In the genomic region with DNA sequence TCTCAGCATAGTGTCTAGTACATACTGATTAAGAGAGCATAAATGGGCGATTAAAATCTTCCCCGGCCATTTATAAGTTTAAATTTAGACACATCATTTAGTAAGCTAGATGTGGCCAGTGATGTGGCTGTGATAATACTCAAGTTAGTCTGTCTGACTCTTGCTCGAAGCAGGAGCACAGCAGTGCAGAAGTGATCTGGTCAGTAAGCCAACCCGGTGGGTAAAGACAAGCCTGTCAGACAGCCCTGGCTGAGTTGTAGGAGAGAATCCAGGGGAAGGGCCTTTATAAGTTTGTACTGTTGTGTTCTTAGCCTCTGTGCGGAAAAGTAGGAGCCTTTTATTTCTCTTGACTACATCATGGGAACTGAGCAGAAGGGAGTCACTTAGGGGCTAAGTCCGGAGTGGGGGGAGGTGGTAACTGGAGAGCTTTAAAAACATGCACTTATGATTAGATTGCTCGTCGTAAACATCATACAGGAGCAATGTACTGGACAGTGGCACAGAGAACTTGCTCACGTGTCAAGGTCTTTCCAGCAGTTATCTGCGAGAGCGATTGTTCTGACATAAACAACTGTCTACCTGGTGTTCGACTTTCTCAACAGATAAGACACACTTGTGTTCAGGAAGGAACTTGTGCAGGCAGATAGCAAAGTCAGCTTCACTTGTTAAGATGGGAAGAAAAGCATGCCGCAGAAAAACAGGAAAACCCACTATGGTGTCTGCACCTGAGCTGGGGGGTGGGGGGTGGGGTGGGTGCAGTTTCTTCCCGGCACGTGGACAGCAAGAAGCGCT, we compare ENCODE assay signal across 9 mouse cellular contexts.
DNase-seq lines count a peak whose midpoint lies in the region; ATAC-seq and TF ChIP-seq lines count a peak whose summit lies in the region.
"Had no signal": no experiment of that assay in that cellular context is flagged by ENCODE, and none has a peak within 500 bp of the region (broad histone marks: within the 10 kb centered on the region; RNA-seq: fewer than 3 reads in every experiment).

No protein-coding gene starts in this region.

- H3K9ac ChIP-seq in heart, embryonic 13.5 days, result 0 out of 2 replicates have a peak overlapping the region, but pooled peaks have one; percentile 52
- no peak overlapping the region for H3K9ac ChIP-seq in liver, embryonic 16.5 days (ENCODE audit: low read depth, low read length)
- H3K9ac ChIP-seq in midbrain, embryonic 13.5 days (replicated peaks), result no peak overlapping the region

- H3K4me2 ChIP-seq in heart, embryonic 13.5 days, result peak overlapping the region; percentile 59
- H3K4me2 ChIP-seq in liver, embryonic 16.5 days (ENCODE audit: low read depth, low read length), result 0 out of 2 replicates have a peak overlapping the region, but pooled peaks have one; percentile 17
- H3K4me2 ChIP-seq in midbrain, embryonic 13.5 days (replicated peaks), result no peak overlapping the region

- intact Hi-C loops in heart, postnatal 14 days (cut with DNase I), result loop anchor here (5.0 kb wide), 1 partner anchor 122 kb away; a partner anchor contains a TSS

- H3K27ac ChIP-seq in heart, embryonic 13.5 days (replicated peaks), result peak overlapping the region; percentile 41
- H3K27ac ChIP-seq in liver, embryonic 16.5 days (ENCODE audit: low read length), result no peak overlapping the region
- no peak overlapping the region for H3K27ac ChIP-seq in midbrain, embryonic 13.5 days

- H3K9me3 ChIP-seq in G1E (replicated peaks), result no peaks in the 10 kb centered on the region
- H3K9me3 ChIP-seq in heart, embryonic 13.5 days, result no peaks in the 10 kb centered on the region
- no peaks in the 10 kb centered on the region for H3K9me3 ChIP-seq in liver, embryonic 16.5 days (replicated peaks; ENCODE audit: control insufficient read depth, low read length)
- H3K9me3 ChIP-seq in midbrain, embryonic 13.5 days, result no peaks in the 10 kb centered on the region

- no peaks in the 10 kb centered on the region for H3K36me3 ChIP-seq in G1E (replicated peaks)
- H3K36me3 ChIP-seq in heart, embryonic 13.5 days, result no peaks in the 10 kb centered on the region
- no peaks in the 10 kb centered on the region for H3K36me3 ChIP-seq in liver, embryonic 16.5 days (ENCODE audit: control insufficient read depth, insufficient read depth)
- H3K36me3 ChIP-seq in midbrain, embryonic 13.5 days, result no peaks in the 10 kb centered on the region

- peak; percentile 96 for ATAC-seq in G1E (ENCODE audit: extremely low read depth, insufficient number of reproducible peaks, low FRiP score, poor library complexity, severe bottlenecking)
- ATAC-seq in heart, embryonic 13.5 days (ENCODE audit: extremely low read depth, insufficient number of reproducible peaks, low FRiP score, low TSS enrichment), result 0 out of 2 replicates have a peak, but pooled peaks have one; percentile 37
- ATAC-seq in liver, embryonic 16.5 days (ENCODE audit: low read depth), result peak; percentile 83
- no peak for ATAC-seq in midbrain, embryonic 13.5 days
- ATAC-seq: activated CD4-positive, CD25-positive, alpha-beta regulatory T cell, adult 4 months had no signal

- DNase-seq in heart, adult 18-20 months, result peak; percentile 30 to 68
- no peak for DNase-seq in heart, postnatal 14 days
- peak; percentile 48 for DNase-seq in G1E (ENCODE audit: low spot score)
- DNase-seq in gastrocnemius, adult 8-10 months (ENCODE audit: low spot score in 2 of 2), result no peak
- DNase-seq in frontal cortex, postnatal 14 days (ENCODE audit: low spot score in 2 of 2), result no peak

- TF ChIP-seq CTCF in G1E (IDR thresholded peaks at IDR 0.05; ENCODE audit: low read depth, low read length), result no peak

- peaks cover 50% of the 10 kb centered on the region for H3K4me1 ChIP-seq in G1E (ENCODE audit: insufficient read depth, low read depth, low read length)
- H3K4me1 ChIP-seq in heart, embryonic 13.5 days, result peaks cover 30% of the 10 kb centered on the region
- peaks cover 12% of the 10 kb centered on the region for H3K4me1 ChIP-seq in liver, embryonic 16.5 days (ENCODE audit: control insufficient read depth, low read depth, low read length)
- no peaks in the 10 kb centered on the region for H3K4me1 ChIP-seq in midbrain, embryonic 13.5 days (replicated peaks)

- peak overlapping the region; percentile 30; the same call in 1 of the 2 replicates for H3K4me3 ChIP-seq in G1E (ENCODE audit: low read depth, low read length)
- H3K4me3 ChIP-seq in heart, embryonic 13.5 days, result peak overlapping the region; percentile 25; the same call in 1 of the 2 replicates
- no peak overlapping the region for H3K4me3 ChIP-seq in liver, embryonic 16.5 days (ENCODE audit: low read depth, low read length)
- H3K4me3 ChIP-seq in midbrain, embryonic 13.5 days (replicated peaks), result no peak overlapping the region

- no peaks in the 10 kb centered on the region for H3K27me3 ChIP-seq in G1E (ENCODE audit: insufficient read depth, low read length)
- no peaks in the 10 kb centered on the region for H3K27me3 ChIP-seq in heart, embryonic 13.5 days (replicated peaks)
- no peaks in the 10 kb centered on the region for H3K27me3 ChIP-seq in liver, embryonic 16.5 days (ENCODE audit: control insufficient read depth, insufficient read depth, low read depth, low read length)
- no peaks in the 10 kb centered on the region for H3K27me3 ChIP-seq in midbrain, embryonic 13.5 days

- 23% methylated on average over 16 of the region's 16 CpGs for WGBS in heart, embryonic 13.5 days
- WGBS in liver, embryonic 16.5 days (ENCODE audit: insufficient replicate concordance), result 14% methylated on average over 16 of the region's 16 CpGs
- 88% methylated on average over 16 of the region's 16 CpGs for WGBS in midbrain, embryonic 13.5 days

Comparison
In these comparisons a context has a peak if more than half of its experiments do, and no peak if none do; other contexts are left out.
1. DNase-seq: peak in heart, adult 18-20 months (2 of 2) and G1E (single experiment); none in heart, postnatal 14 days (0 of 2), gastrocnemius, adult 8-10 months (0 of 2) and frontal cortex, postnatal 14 days (0 of 2).
2. H3K4me3 ChIP-seq: peak in G1E (single experiment) and heart, embryonic 13.5 days (single experiment); none in liver, embryonic 16.5 days (single experiment) and midbrain, embryonic 13.5 days (single experiment).